Mouse (Mus musculus): ENCODE data around the gene Gemin5. TPM values are rescaled to one million over a fixed set of nuclear protein-coding genes. Genes with fewer than 3 reads are reported as not detected.

Gene Gemin5
- polyA plus RNA-seq, 1 experiment, result 6.1 TPM

GRCm38 (mm10) chr11:58092541-58092940, 75.8 kb downstream of the Gemin5 start:
- Histone ChIP-seq H3K4me1 (ENCODE audit: control insufficient read depth, insufficient read depth, insufficient read length) (peaks cover 1% of the 10 kb centered on the region; the same call in 1 of the 2 replicates), H3K36me3 (ENCODE audit: control insufficient read depth, insufficient read depth, low read length) (no peaks in the 10 kb centered on the region), H3K27me3 (ENCODE audit: control insufficient read depth, insufficient read depth, low read length) (no peaks in the 10 kb centered on the region), H3K4me3 (ENCODE audit: extremely low read depth, insufficient read depth, insufficient read length) (peak overlapping the region; percentile 15; the same call in 1 of the 2 replicates), H3K27ac (ENCODE audit: insufficient read depth, low read length) (peak overlapping the region; percentile 36; the same call in 1 of the 2 replicates)
- 15% methylated on average over 4 of the region's 4 CpGs for WGBS
- TF ChIP-seq CTCF (IDR thresholded peaks at IDR 0.05; ENCODE audit: extremely low read depth, insufficient read depth, insufficient read length, insufficient replicate concordance) (no peak), POLR2A (IDR thresholded peaks at IDR 0.05; ENCODE audit: low read depth, low read length) (no peak)
- DNase-seq (ENCODE audit: low read depth in 1 of 2, low spot score in 2 of 2), result no peak

GRCm38 (mm10) chr11:58081716-58082115, 86.6 kb downstream of the Gemin5 start:
- H3K4me3 ChIP-seq (ENCODE audit: extremely low read depth, insufficient read depth, insufficient read length), result no peak overlapping the region
- H3K36me3 ChIP-seq (ENCODE audit: control insufficient read depth, insufficient read depth, low read length), result no peaks in the 10 kb centered on the region
- TF ChIP-seq CTCF (IDR thresholded peaks at IDR 0.05; ENCODE audit: extremely low read depth, insufficient read depth, insufficient read length, insufficient replicate concordance) (no peak), POLR2A (IDR thresholded peaks at IDR 0.05; ENCODE audit: low read depth, low read length) (no peak)
- WGBS, result 89% methylated on average over 6 of the region's 6 CpGs
- H3K4me1 ChIP-seq (ENCODE audit: control insufficient read depth, insufficient read depth, insufficient read length), result no peaks in the 10 kb centered on the region
- H3K27ac ChIP-seq (ENCODE audit: insufficient read depth, low read length), result no peak overlapping the region
- H3K27me3 ChIP-seq (ENCODE audit: control insufficient read depth, insufficient read depth, low read length), result no peaks in the 10 kb centered on the region
- no peak for DNase-seq (ENCODE audit: low read depth in 1 of 2, low spot score in 2 of 2)

GRCm38 (mm10) chr11:58077270-58077669, 91.1 kb downstream of the Gemin5 start:
- no peak for DNase-seq (ENCODE audit: low read depth in 1 of 2, low spot score in 2 of 2)
- no peak overlapping the region for H3K4me3 ChIP-seq (ENCODE audit: extremely low read depth, insufficient read depth, insufficient read length)
- no peaks in the 10 kb centered on the region for H3K4me1 ChIP-seq (ENCODE audit: control insufficient read depth, insufficient read depth, insufficient read length)
- no peaks in the 10 kb centered on the region for H3K27me3 ChIP-seq (ENCODE audit: control insufficient read depth, insufficient read depth, low read length)
- 70% methylated on average over 4 of the region's 4 CpGs for WGBS
- TF ChIP-seq CTCF (IDR thresholded peaks at IDR 0.05; ENCODE audit: extremely low read depth, insufficient read depth, insufficient read length, insufficient replicate concordance) (no peak), POLR2A (IDR thresholded peaks at IDR 0.05; ENCODE audit: low read depth, low read length) (no peak)
- H3K36me3 ChIP-seq (ENCODE audit: control insufficient read depth, insufficient read depth, low read length), result no peaks in the 10 kb centered on the region
- no peak overlapping the region for H3K27ac ChIP-seq (ENCODE audit: insufficient read depth, low read length)

GRCm38 (mm10) chr11:58072978-58073377, 95.4 kb downstream of the Gemin5 start:
- no peak for DNase-seq (ENCODE audit: low read depth in 1 of 2, low spot score in 2 of 2)
- H3K4me3 ChIP-seq (ENCODE audit: extremely low read depth, insufficient read depth, insufficient read length), result no peak overlapping the region
- no peak overlapping the region for H3K27ac ChIP-seq (ENCODE audit: insufficient read depth, low read length)
- WGBS, result 78% methylated on average over 3 of the region's 3 CpGs
- H3K4me1 ChIP-seq (ENCODE audit: control insufficient read depth, insufficient read depth, insufficient read length), result no peaks in the 10 kb centered on the region
- TF ChIP-seq POLR2A (IDR thresholded peaks at IDR 0.05; ENCODE audit: low read depth, low read length) (no peak), CTCF (IDR thresholded peaks at IDR 0.05; ENCODE audit: extremely low read depth, insufficient read depth, insufficient read length, insufficient replicate concordance) (no peak)
- no peaks in the 10 kb centered on the region for H3K27me3 ChIP-seq (ENCODE audit: control insufficient read depth, insufficient read depth, low read length)
- H3K36me3 ChIP-seq (ENCODE audit: control insufficient read depth, insufficient read depth, low read length), result no peaks in the 10 kb centered on the region

Other genes starting within 250 kb of the Gemin5 start
- 26.3 and 31.5 TPM in 2 replicates for gene Larp1, start 159.5 kb downstream of the Gemin5 start, polyA plus RNA-seq (2012; rRNA removed)
- gene Gm12248, start 75.4 kb downstream of the Gemin5 start, polyA plus RNA-seq (2012; rRNA removed), result 0.18 and 0.42 TPM in 2 replicates
- 38.6 and 41.1 TPM in 2 replicates for gene Cnot8, start 64.4 kb downstream of the Gemin5 start, polyA plus RNA-seq (2012; rRNA removed)
- gene Mrpl22, start 3.1 kb upstream of the Gemin5 start, polyA plus RNA-seq (2012; rRNA removed), result 15.5 and 15.9 TPM in 2 replicates
- 25.4 and 27.3 TPM in 2 replicates for gene Igtp, start 31.0 kb upstream of the Gemin5 start, polyA plus RNA-seq (2012; rRNA removed)
- 18.3 and 21.1 TPM in 2 replicates for gene Irgm2, start 31.1 kb upstream of the Gemin5 start, polyA plus RNA-seq (2012; rRNA removed)
- 0.53 and 0.63 TPM in 2 replicates for gene 4930438A08Rik, start 106.3 kb upstream of the Gemin5 start, polyA plus RNA-seq (2012; rRNA removed)
- 17.6 and 23.7 TPM in 2 replicates for gene Zfp692, start 138.5 kb upstream of the Gemin5 start, polyA plus RNA-seq (2012; rRNA removed)
- gene Zfp672, start 161.8 kb upstream of the Gemin5 start, polyA plus RNA-seq (2012; rRNA removed), result 17.5 and 23.3 TPM in 2 replicates
- 16.0 and 16.3 TPM in 2 replicates for gene Sh3bp5l, start 162.2 kb upstream of the Gemin5 start, polyA plus RNA-seq (2012; rRNA removed)
- gene Lypd8, start 210.5 kb upstream of the Gemin5 start, polyA plus RNA-seq (2012; rRNA removed), result 0.35 and 0.41 TPM in 2 replicates

Data from spleen, adult 2 months (tissue).